Mouse (Mus musculus) liver, adult 2 months (tissue): ENCODE measurements around the gene Hist1h1d.
"Not testable (repeated sequence)": the region's sequence is repeated elsewhere in the genome, so short reads cannot be mapped to it uniquely, and the experiment has no call there.

ENCODE experiments used
- CTCF ChIP-seq: fragments of 200-500 bp; IDR thresholded peaks from 2 replicates; pipeline ENCODE4 v1.5.1; 2011; ENCODE audit warnings: low read depth, low read length, control low read depth
- POLR2A ChIP-seq: fragments of 200-500 bp; IDR thresholded peaks from 2 replicates; pipeline ENCODE4 v1.6.1; 2011; ENCODE audit warnings: low read length, control low read depth; ENCODE audit not compliant: insufficient read depth; ENCODE audit errors: extremely low read depth

GRCm38 (mm10) chr13:23575864-23576313 lies 22.8 kb downstream of the Hist1h1d start:
- not testable (repeated sequence) for TF ChIP-seq CTCF, POLR2A
